In genomic region chr1:59009250-59009649, GRCm38 (mm10) we compare ENCODE assay signal across 9 mouse cellular contexts. TPM values are rescaled to one million over a fixed set of nuclear protein-coding genes. Genes with fewer than 3 reads are reported as not detected.
DNase-seq lines count a peak whose midpoint lies in the region; ATAC-seq lines count a peak whose summit lies in the region.
"Had no signal": no experiment of that assay in that cellular context is flagged by ENCODE, and none has a peak within 500 bp of the region (broad histone marks: within the 10 kb centered on the region; RNA-seq: fewer than 3 reads in every experiment).

No protein-coding gene starts in this region.

- H3K27ac ChIP-seq in hindbrain, embryonic 12.5 days = no peak overlapping the region
- H3K27ac ChIP-seq: heart, embryonic 10.5 days had no signal

- no peaks in the 10 kb centered on the region for H3K27me3 ChIP-seq in hindbrain, embryonic 12.5 days

- no peaks in the 10 kb centered on the region for H3K36me3 ChIP-seq in hindbrain, embryonic 12.5 days
- H3K36me3 ChIP-seq: heart, embryonic 10.5 days had no signal

- 52% methylated on average over 4 of the region's 4 CpGs for WGBS in hindbrain, embryonic 12.5 days

- intact Hi-C loops in heart, postnatal 25 days (cut with DNase I) = loop anchor here (5.0 kb wide), 1 partner anchor 228 kb away; the partner anchor contains the start of gene Als2

- H3K9me3 ChIP-seq in hindbrain, embryonic 12.5 days (replicated peaks) = no peaks in the 10 kb centered on the region
- H3K9me3 ChIP-seq: heart, embryonic 10.5 days had no signal

- peak; percentile 27 for DNase-seq in heart, postnatal 4 days
- DNase-seq in heart, postnatal 25 days (ENCODE audit: low spot score) = no peak
- DNase-seq in 3T3-L1 (ENCODE audit: low read depth, low spot score) (peak; percentile 74), MEL-GATA-1-ER (ENCODE audit: extremely low read depth, low read depth) (peak; percentile 24)
- peak; percentile 43 for DNase-seq in induced T-regulatory cell, adult 2 months (ENCODE audit: low read depth)
- no peak for DNase-seq in spleen, adult 12 weeks (ENCODE audit: low spot score)

- H3K4me1 ChIP-seq in hindbrain, embryonic 12.5 days = no peaks in the 10 kb centered on the region
- H3K4me1 ChIP-seq: heart, embryonic 10.5 days had no signal

- no peak for ATAC-seq in frontal cortex, adult (ENCODE audit: low TSS enrichment)
- no peak for ATAC-seq in hindbrain, embryonic 12.5 days (ENCODE audit: low FRiP score)

- no peak overlapping the region for H3K4me2 ChIP-seq in hindbrain, embryonic 12.5 days (replicated peaks)

- no peak overlapping the region for H3K9ac ChIP-seq in hindbrain, embryonic 12.5 days

- no peak overlapping the region for H3K4me3 ChIP-seq in hindbrain, embryonic 12.5 days
- H3K4me3 ChIP-seq: heart, embryonic 10.5 days had no signal

RNA-seq across cellular contexts. Expression of gene Stradb, which starts 35.9 kb away (rescaled TPM):
- total RNA-seq in heart, postnatal 4 days (2021) = 10 to 100 TPM; 28.4 to 31.7 TPM
- total RNA-seq in heart, postnatal 25 days (2021) = 10 to 100 TPM; 55.0 to 57.1 TPM
- polyA plus RNA-seq in hindbrain, embryonic 12.5 days (2016; fragmentation: Nextera tagmentation; extraction: Ambion mirVana) = 45.1 and 45.8 TPM in 2 replicates

RNA-seq across cellular contexts. Expression of gene Trak2, which starts 36.0 kb away (rescaled TPM):
- total RNA-seq in heart, postnatal 4 days (2021) = 100 to 1,000 TPM; 149 to 154 TPM
- 100 to 1,000 TPM; 185 to 192 TPM for total RNA-seq in heart, postnatal 25 days (2021)
- polyA plus RNA-seq in hindbrain, embryonic 12.5 days (2016; fragmentation: Nextera tagmentation; extraction: Ambion mirVana) = 19.4 and 23.6 TPM in 2 replicates

Comparison
In these comparisons a context has a peak if more than half of its experiments do, and no peak if none do; other contexts are left out.
1. DNase-seq: peak in heart, postnatal 4 days (single experiment), 3T3-L1 (single experiment), MEL-GATA-1-ER (single experiment) and induced T-regulatory cell, adult 2 months (single experiment); none in heart, postnatal 25 days (single experiment) and spleen, adult 12 weeks (single experiment).